Mouse (Mus musculus): ENCODE data around the gene Diras2.
A peak's percentile ranks its signal among the peaks of the same experiment; 100 is the strongest.
"Not testable (repeated sequence)": the region's sequence is repeated elsewhere in the genome, so short reads cannot be mapped to it uniquely, and the experiment has no call there.

The Diras2 gene

GRCm38 (mm10) chr13:52518377-52518776 lies 12.7 kb downstream of the Diras2 start:
- no peak for DNase-seq (ENCODE audit: low read depth, low spot score)

DNA sequence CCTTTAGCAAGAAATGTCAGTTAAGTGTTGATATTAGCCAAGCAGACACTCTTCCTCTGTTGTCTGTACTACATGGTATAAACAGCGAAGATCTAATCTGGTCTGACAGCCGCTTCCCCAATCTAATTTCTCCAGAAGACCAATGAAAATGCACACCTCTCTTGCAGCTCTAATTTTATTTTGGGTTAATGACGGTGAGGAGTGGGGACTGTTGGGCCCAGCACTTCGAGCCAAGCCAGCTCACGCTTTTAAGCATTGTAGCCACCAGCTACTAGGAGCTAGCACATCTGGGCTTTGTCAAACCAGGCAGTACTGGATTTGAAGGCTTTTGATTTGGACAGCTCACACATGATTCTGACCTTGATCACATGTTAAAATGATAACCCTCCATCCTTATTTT lies 14.1 kb downstream of the Diras2 start:
- no peak for DNase-seq (ENCODE audit: low read depth, low spot score)

DNA sequence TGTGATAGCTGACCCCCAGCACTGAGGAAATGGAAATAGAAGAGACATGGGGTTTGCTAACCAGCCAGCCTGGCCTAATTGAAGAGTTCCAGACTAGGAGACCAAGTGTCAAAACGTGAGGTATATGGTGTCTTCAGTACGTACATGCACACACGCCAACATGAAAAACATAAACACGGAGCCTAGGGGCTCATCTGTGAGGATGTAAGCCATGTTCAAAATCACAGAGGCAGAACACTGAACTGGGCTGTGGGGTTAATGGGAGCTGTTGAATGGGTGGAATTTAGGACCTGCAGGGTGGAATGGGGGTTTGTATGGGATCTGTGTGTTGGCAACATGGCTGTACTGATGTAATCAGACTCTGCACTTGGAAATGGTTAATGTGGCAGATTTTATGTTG lies 14.5 kb downstream of the Diras2 start:
- no peak for DNase-seq (ENCODE audit: low read depth, low spot score)

- no peak for DNase-seq (ENCODE audit: low read depth, low spot score)
Observed at GRCm38 (mm10) chr13:52516051-52516450, 15.0 kb downstream of the Diras2 start.

GRCm38 (mm10) chr13:52513554-52513953 lies 17.5 kb downstream of the Diras2 start:
- no peak for DNase-seq (ENCODE audit: low read depth, low spot score)

DNA sequence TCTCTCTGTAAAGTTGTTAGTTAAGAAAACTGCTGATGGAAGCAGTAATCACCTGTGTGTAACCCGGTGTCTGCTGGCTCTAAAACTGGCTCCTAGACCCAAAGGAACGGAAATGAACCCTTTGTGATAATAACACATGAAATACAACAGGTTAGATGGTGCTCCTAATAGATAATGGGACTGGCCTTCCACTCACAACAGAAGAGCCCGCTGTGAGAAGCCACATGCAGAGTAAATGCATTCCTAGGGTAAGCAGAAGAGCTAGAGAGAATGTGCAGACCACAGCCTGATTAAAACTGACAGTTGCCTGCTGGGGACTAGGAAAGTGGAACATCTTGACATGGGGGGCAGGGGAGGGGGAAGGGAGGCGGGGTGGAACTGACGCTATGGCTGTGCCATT lies 18.7 kb downstream of the Diras2 start:
- DNase-seq (ENCODE audit: low read depth, low spot score), result no peak

DNA sequence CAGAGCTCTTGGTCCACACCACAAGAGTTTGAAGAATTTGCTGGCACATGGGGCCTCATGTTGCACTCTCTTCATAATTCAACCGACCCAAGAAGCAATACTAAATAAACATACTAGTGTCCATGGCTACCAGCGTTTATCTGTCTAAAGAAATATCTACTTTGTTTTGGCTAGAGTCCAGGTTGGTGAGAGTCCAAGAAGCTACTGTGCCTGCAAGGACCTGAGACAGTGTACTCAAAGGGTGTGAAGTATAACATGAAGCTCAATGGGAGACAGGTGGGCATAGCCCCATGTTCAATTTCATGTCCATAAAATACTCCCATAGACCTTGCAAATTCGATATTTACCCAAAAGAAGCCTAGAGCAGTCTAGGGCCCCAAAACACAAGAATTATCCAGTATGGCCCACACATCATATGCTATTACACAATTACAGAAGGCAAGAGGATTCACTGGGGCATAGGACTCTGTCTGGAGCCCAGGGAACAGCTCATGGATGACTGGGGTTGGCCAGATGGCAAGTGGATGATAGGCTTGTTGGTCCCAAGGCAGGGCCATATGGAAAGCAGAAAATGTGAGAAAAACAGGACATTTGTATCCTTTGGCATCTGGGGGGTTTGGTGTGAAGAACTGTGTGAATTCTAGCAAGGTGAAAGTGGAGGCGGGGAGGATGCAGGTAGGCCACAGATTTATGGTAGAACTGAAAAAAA lies 20.8 kb downstream of the Diras2 start:
- DNase-seq (ENCODE audit: low read depth, low spot score), result no peak

DNA sequence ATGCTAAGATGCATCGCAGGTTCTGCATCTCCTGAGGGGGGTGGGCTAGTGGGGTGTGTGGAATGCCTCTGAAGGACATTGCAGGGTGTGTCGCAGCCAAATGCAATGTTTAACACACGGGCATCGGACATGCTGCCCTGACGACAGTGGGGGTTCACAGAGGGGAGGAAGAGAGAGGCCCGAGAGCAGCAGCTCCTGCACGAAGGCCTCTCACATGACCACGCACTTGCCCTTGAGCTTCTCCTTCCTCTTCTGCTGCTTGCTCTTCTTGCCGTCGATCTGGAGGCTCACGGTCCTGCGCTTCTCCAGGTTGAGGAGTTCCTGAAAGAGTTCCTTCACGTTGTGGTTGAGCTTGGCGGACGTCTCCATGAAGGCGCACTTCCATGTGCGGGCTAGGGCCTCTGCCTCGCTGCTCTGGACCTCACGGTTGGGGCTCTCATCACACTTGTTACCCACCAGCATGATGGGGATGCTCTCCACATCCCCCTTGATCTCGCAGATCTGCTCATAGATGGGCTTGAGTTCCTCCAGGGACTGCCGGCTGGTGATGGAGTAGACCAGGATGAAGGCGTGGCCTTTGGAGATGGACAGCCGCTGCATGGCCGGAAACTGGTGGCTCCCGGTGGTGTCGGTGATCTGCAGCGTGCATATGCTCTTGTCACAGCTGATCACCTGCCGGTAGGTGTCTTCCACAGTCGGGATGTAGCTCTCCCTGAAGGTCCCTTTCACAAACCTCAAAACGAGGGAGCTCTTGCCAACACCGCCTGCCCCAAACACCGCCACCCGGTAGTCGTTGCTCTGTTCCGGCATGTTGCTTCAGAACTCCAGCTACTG lies 23.4 kb downstream of the Diras2 start:
- no peak for DNase-seq (ENCODE audit: low read depth, low spot score)

- not testable (repeated sequence) for DNase-seq (ENCODE audit: low read depth, low spot score)
Observed at GRCm38 (mm10) chr13:52506822-52507221, 24.3 kb downstream of the Diras2 start.

- not testable (repeated sequence) for DNase-seq (ENCODE audit: low read depth, low spot score)
Observed at GRCm38 (mm10) chr13:52505683-52506285, 25.3 kb downstream of the Diras2 start.

- DNase-seq (ENCODE audit: low read depth, low spot score), result no peak
Observed at GRCm38 (mm10) chr13:52501686-52502085, 29.4 kb downstream of the Diras2 start.

DNA sequence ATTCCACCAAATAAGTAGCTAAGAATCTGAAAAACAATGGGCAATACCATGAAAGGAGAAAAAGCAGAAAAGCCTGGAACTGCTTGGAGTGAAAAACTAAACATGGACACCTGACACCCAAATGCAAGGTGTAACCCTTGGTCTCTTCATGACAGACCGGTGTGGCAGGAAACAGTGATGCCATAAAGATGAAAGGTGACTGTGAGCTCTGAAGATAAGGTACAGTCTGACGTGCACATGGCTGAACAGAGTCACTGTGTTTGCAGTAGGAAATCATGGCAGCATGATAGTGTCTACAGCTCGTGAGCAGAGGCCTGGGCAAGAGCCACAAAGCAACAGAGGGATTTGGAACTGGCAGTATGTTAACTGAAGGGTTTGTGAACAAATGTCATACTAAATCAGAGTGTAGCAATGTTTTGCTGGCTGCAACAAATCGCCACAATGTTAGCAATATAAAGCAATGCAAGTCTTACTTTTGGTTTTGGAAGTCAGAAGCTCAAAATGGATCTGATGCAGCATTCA lies 34.0 kb downstream of the Diras2 start:
- no peak for DNase-seq (ENCODE audit: low read depth, low spot score)

- no peak for DNase-seq (ENCODE audit: low read depth, low spot score)
Observed at GRCm38 (mm10) chr13:52488821-52489220, 42.3 kb downstream of the Diras2 start.

- no peak for DNase-seq (ENCODE audit: low read depth, low spot score)
Observed at GRCm38 (mm10) chr13:52484064-52484463, 47.0 kb downstream of the Diras2 start.

DNA sequence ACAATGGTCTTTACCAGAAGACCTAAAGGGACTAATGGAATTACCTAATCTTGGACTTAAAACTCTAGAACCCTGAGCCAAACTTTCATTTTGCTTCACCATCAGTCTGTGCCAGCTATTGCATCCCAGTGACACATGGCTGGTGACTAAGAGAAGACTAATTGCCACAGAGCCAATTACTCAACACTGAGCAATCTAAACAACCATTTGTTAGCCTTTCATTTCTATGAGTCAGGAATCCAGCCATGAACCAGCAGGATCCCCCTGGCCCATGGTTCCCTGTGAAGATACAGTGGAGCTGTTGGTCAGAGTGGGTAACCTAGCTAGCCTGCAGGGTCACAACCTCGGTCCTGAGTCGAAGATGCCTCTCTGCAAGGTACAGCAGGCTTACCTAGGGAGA lies 49.3 kb downstream of the Diras2 start:
- DNase-seq (ENCODE audit: low read depth, low spot score), result no peak

DNA sequence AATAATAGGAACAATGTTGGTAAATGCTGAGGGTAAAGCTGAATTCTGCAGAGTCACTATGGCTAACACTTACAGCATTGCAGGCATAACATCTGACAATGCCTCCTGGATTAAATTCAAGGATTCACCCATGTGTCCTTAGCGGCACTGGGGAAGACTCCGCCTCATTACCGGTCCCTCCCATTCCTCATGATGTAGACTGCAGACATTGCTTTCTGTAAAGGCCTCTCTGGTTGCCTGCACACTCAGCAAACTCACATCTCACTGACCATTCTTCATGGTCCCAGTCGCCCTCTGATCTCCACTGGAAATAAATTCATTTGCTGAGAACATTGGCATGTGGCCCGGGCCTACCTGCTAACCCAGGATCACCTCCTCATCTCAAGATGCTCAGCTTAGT lies 51.9 kb downstream of the Diras2 start:
- no peak for DNase-seq (ENCODE audit: low read depth, low spot score)

GRCm38 (mm10) chr13:52476998-52477601 lies 54.0 kb downstream of the Diras2 start:
- DNase-seq (ENCODE audit: low read depth, low spot score), result no peak

DNA sequence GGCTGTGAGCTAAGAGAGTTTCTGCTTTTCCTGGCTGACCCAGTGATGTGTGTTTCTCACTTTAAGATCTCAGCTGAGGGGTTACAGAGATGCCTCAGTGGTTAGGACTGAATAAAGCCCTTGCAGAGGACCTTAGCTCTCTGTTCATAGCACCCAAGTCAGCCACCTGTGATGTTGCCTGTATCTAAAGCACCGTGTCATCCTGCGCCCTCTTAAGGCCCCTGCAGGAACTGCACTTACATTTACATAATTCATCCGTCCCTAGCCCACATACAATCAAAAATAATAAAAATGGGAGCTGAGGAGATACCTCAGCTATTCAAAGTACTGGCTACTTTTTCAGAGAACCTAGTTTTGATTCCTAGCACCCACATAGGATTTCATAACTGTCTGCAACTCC lies 54.9 kb downstream of the Diras2 start:
- DNase-seq (ENCODE audit: low read depth, low spot score), result no peak

- no peak for DNase-seq (ENCODE audit: low read depth, low spot score)
Observed at GRCm38 (mm10) chr13:52475264-52475663, 55.8 kb downstream of the Diras2 start.

GRCm38 (mm10) chr13:52474807-52475206 lies 56.3 kb downstream of the Diras2 start:
- no peak for DNase-seq (ENCODE audit: low read depth, low spot score)

GRCm38 (mm10) chr13:52469795-52470690 lies 61.0 kb downstream of the Diras2 start:
- DNase-seq (ENCODE audit: low read depth, low spot score), result peak; percentile 23

Data from embryo, embryonic 11.5 days (tissue).